Mouse (Mus musculus): ENCODE data around the gene Lgmn. TPM values are rescaled to one million over a fixed set of nuclear protein-coding genes. Genes with fewer than 3 reads are reported as not detected.

Lgmn gene
- polyA plus RNA-seq, 1 experiment from 2014 or later = 95.4 TPM

GRCm38 (mm10) chr12:102368556-102368955 lies 71.1 kb downstream of the Lgmn start:
- no peak; the same call in 1 of the 2 replicates for ATAC-seq (ENCODE audit: low FRiP score, low TSS enrichment)
- no peak overlapping the region for H3K4me3 ChIP-seq (ENCODE audit: low read length)
- no peak overlapping the region for H3K27ac ChIP-seq (ENCODE audit: low read depth, low read length)
- 0 out of 2 replicates have a peak, but pooled peaks cover 5% of the 10 kb centered on the region for H3K4me1 ChIP-seq (ENCODE audit: control insufficient read depth, insufficient read depth, low read length)
- H3K9ac ChIP-seq (ENCODE audit: low read depth, low read length) = no peak overlapping the region
- WGBS = 74% methylated on average over 14 of the region's 14 CpGs
- no peaks in the 10 kb centered on the region for H3K27me3 ChIP-seq (ENCODE audit: control insufficient read depth, insufficient read depth, low read length)
- H3K36me3 ChIP-seq (ENCODE audit: control insufficient read depth, insufficient read depth, low read length) = peaks cover 1% of the 10 kb centered on the region; the same call in 1 of the 2 replicates
- no peak overlapping the region for H3K4me2 ChIP-seq (replicated peaks; ENCODE audit: low read depth, low read length)
- no peaks in the 10 kb centered on the region for H3K9me3 ChIP-seq (ENCODE audit: control insufficient read depth, low read length)

- H3K27ac ChIP-seq (ENCODE audit: low read depth, low read length) = no peak overlapping the region
- 78% methylated on average over 7 of the region's 7 CpGs for WGBS
Measured at GRCm38 (mm10) chr12:102368066-102368465, 71.5 kb downstream of the Lgmn start.

GRCm38 (mm10) chr12:102367075-102367474 lies 72.5 kb downstream of the Lgmn start:
- no peak for ATAC-seq (ENCODE audit: low FRiP score, low TSS enrichment)
- Histone ChIP-seq H3K4me3 (ENCODE audit: low read length) (no peak overlapping the region), H3K27me3 (ENCODE audit: control insufficient read depth, insufficient read depth, low read length) (no peaks in the 10 kb centered on the region), H3K9me3 (ENCODE audit: control insufficient read depth, low read length) (no peaks in the 10 kb centered on the region), H3K27ac (ENCODE audit: low read depth, low read length) (no peak overlapping the region), H3K36me3 (ENCODE audit: control insufficient read depth, insufficient read depth, low read length) (peaks cover under 1% of the 10 kb centered on the region; the same call in 1 of the 2 replicates), H3K4me1 (ENCODE audit: control insufficient read depth, insufficient read depth, low read length) (0 out of 2 replicates have a peak, but pooled peaks cover 5% of the 10 kb centered on the region), H3K9ac (ENCODE audit: low read depth, low read length) (no peak overlapping the region), H3K4me2 (replicated peaks; ENCODE audit: low read depth, low read length) (no peak overlapping the region)
- WGBS = 81% methylated on average over 3 of the region's 3 CpGs

More at GRCm38 (mm10) chr12:102368066-102368465, 71.5 kb downstream of the Lgmn start:
- no peak overlapping the region for H3K9ac ChIP-seq (ENCODE audit: low read depth, low read length)
- no peak overlapping the region for H3K4me2 ChIP-seq (replicated peaks; ENCODE audit: low read depth, low read length)
- no peak for ATAC-seq (ENCODE audit: low FRiP score, low TSS enrichment)
- H3K4me3 ChIP-seq (ENCODE audit: low read length) = no peak overlapping the region
- no peaks in the 10 kb centered on the region for H3K9me3 ChIP-seq (ENCODE audit: control insufficient read depth, low read length)
- H3K27me3 ChIP-seq (ENCODE audit: control insufficient read depth, insufficient read depth, low read length) = no peaks in the 10 kb centered on the region
- no peaks in the 10 kb centered on the region; the same call in 1 of the 2 replicates for H3K36me3 ChIP-seq (ENCODE audit: control insufficient read depth, insufficient read depth, low read length)
- 0 out of 2 replicates have a peak, but pooled peaks cover 5% of the 10 kb centered on the region for H3K4me1 ChIP-seq (ENCODE audit: control insufficient read depth, insufficient read depth, low read length)

- Histone ChIP-seq H3K4me1 (ENCODE audit: control insufficient read depth, insufficient read depth, low read length) (0 out of 2 replicates have a peak, but pooled peaks cover 5% of the 10 kb centered on the region), H3K27me3 (ENCODE audit: control insufficient read depth, insufficient read depth, low read length) (no peaks in the 10 kb centered on the region), H3K4me2 (replicated peaks; ENCODE audit: low read depth, low read length) (no peak overlapping the region), H3K9ac (ENCODE audit: low read depth, low read length) (no peak overlapping the region), H3K9me3 (ENCODE audit: control insufficient read depth, low read length) (no peaks in the 10 kb centered on the region), H3K36me3 (ENCODE audit: control insufficient read depth, insufficient read depth, low read length) (peaks cover 4% of the 10 kb centered on the region; the same call in 1 of the 2 replicates), H3K4me3 (ENCODE audit: low read length) (no peak overlapping the region), H3K27ac (ENCODE audit: low read depth, low read length) (no peak overlapping the region)
- ATAC-seq (ENCODE audit: low FRiP score, low TSS enrichment) = no peak
- WGBS = 92% methylated on average over 9 of the region's 9 CpGs
Measured at GRCm38 (mm10) chr12:102366126-102366816, 73.3 kb downstream of the Lgmn start.

- Histone ChIP-seq H3K36me3 (ENCODE audit: control insufficient read depth, insufficient read depth, low read length) (peaks cover 4% of the 10 kb centered on the region; the same call in 1 of the 2 replicates), H3K9ac (ENCODE audit: low read depth, low read length) (no peak overlapping the region), H3K27me3 (ENCODE audit: control insufficient read depth, insufficient read depth, low read length) (no peaks in the 10 kb centered on the region), H3K4me2 (replicated peaks; ENCODE audit: low read depth, low read length) (no peak overlapping the region), H3K27ac (ENCODE audit: low read depth, low read length) (no peak overlapping the region), H3K4me3 (ENCODE audit: low read length) (no peak overlapping the region), H3K4me1 (ENCODE audit: control insufficient read depth, insufficient read depth, low read length) (0 out of 2 replicates have a peak, but pooled peaks cover 5% of the 10 kb centered on the region), H3K9me3 (ENCODE audit: control insufficient read depth, low read length) (no peaks in the 10 kb centered on the region)
- 93% methylated on average over 7 of the region's 7 CpGs for WGBS
- no peak for ATAC-seq (ENCODE audit: low FRiP score, low TSS enrichment)
Measured at GRCm38 (mm10) chr12:102365016-102365415, 74.6 kb downstream of the Lgmn start.

- no peak for ATAC-seq (ENCODE audit: low FRiP score, low TSS enrichment)
- Histone ChIP-seq H3K9ac (ENCODE audit: low read depth, low read length) (no peak overlapping the region), H3K4me3 (ENCODE audit: low read length) (no peak overlapping the region), H3K9me3 (ENCODE audit: control insufficient read depth, low read length) (no peaks in the 10 kb centered on the region), H3K4me1 (ENCODE audit: control insufficient read depth, insufficient read depth, low read length) (no peaks in the 10 kb centered on the region), H3K4me2 (replicated peaks; ENCODE audit: low read depth, low read length) (no peak overlapping the region), H3K36me3 (ENCODE audit: control insufficient read depth, insufficient read depth, low read length) (peaks cover 4% of the 10 kb centered on the region; the same call in 1 of the 2 replicates), H3K27me3 (ENCODE audit: control insufficient read depth, insufficient read depth, low read length) (no peaks in the 10 kb centered on the region), H3K27ac (ENCODE audit: low read depth, low read length) (no peak overlapping the region)
- WGBS = 86% methylated on average over 10 of the region's 10 CpGs
Measured at GRCm38 (mm10) chr12:102361189-102362161, 78.1 kb downstream of the Lgmn start.

GRCm38 (mm10) chr12:102359390-102359789 lies 80.2 kb downstream of the Lgmn start:
- WGBS = 96% methylated on average over 4 of the region's 4 CpGs
- H3K4me1 ChIP-seq (ENCODE audit: control insufficient read depth, insufficient read depth, low read length) = no peaks in the 10 kb centered on the region
- H3K9ac ChIP-seq (ENCODE audit: low read depth, low read length) = no peak overlapping the region
- no peak overlapping the region for H3K4me3 ChIP-seq (ENCODE audit: low read length)
- no peaks in the 10 kb centered on the region for H3K9me3 ChIP-seq (ENCODE audit: control insufficient read depth, low read length)
- peaks cover 4% of the 10 kb centered on the region; the same call in 1 of the 2 replicates for H3K36me3 ChIP-seq (ENCODE audit: control insufficient read depth, insufficient read depth, low read length)
- no peak overlapping the region for H3K4me2 ChIP-seq (replicated peaks; ENCODE audit: low read depth, low read length)
- no peaks in the 10 kb centered on the region for H3K27me3 ChIP-seq (ENCODE audit: control insufficient read depth, insufficient read depth, low read length)
- H3K27ac ChIP-seq (ENCODE audit: low read depth, low read length) = no peak overlapping the region
- no peak for ATAC-seq (ENCODE audit: low FRiP score, low TSS enrichment)

- no peak overlapping the region for H3K4me3 ChIP-seq (ENCODE audit: low read length)
- H3K9ac ChIP-seq (ENCODE audit: low read depth, low read length) = no peak overlapping the region
- H3K36me3 ChIP-seq (ENCODE audit: control insufficient read depth, insufficient read depth, low read length) = peaks cover 5% of the 10 kb centered on the region
- no peak overlapping the region for H3K4me2 ChIP-seq (replicated peaks; ENCODE audit: low read depth, low read length)
- 87% methylated on average over 1 of the region's 1 CpGs for WGBS
- H3K27ac ChIP-seq (ENCODE audit: low read depth, low read length) = no peak overlapping the region
- ATAC-seq (ENCODE audit: low FRiP score, low TSS enrichment) = no peak
- no peaks in the 10 kb centered on the region for H3K27me3 ChIP-seq (ENCODE audit: control insufficient read depth, insufficient read depth, low read length)
- H3K4me1 ChIP-seq (ENCODE audit: control insufficient read depth, insufficient read depth, low read length) = no peaks in the 10 kb centered on the region
- H3K9me3 ChIP-seq (ENCODE audit: control insufficient read depth, low read length) = no peaks in the 10 kb centered on the region
Measured at GRCm38 (mm10) chr12:102356781-102357180, 82.8 kb downstream of the Lgmn start.

All from kidney, embryonic 14.5 days (tissue).